Mouse (Mus musculus) embryonic facial prominence, embryonic 12.5 days (tissue): ENCODE measurements around the gene Eln. TPM values are rescaled to one million over a fixed set of nuclear protein-coding genes. Genes with fewer than 3 reads are reported as not detected.

Experiments
- ATAC-seq: fragments of 200-750 bp; cut with Nextera tagmentation; 2 replicates; pipeline ENCODE4 v1.8.0; 2017; ENCODE audit not compliant: insufficient number of reproducible peaks, insufficient read depth, low FRiP score, low TSS enrichment
- H3K27ac ChIP-seq: fragments of 300-500 bp; sonication (generic); 2 replicates; pipeline ENCODE4 v1.5.1; 2016; ENCODE audit warnings: mild to moderate bottlenecking
- H3K27me3 ChIP-seq: fragments of 300-500 bp; sonication (generic); 2 replicates; pipeline ENCODE4 v1.6.1; 2016; ENCODE audit warnings: mild to moderate bottlenecking, moderate library complexity
- H3K36me3 ChIP-seq: fragments of 300-500 bp; sonication (generic); 2 replicates; pipeline ENCODE4 v1.6.1; 2016; ENCODE audit warnings: mild to moderate bottlenecking
- H3K4me1 ChIP-seq: fragments of 300-500 bp; sonication (generic); 2 replicates; pipeline ENCODE4 v1.6.1; 2016
- H3K4me2 ChIP-seq: fragments of 300-500 bp; sonication (generic); replicated peaks from 2 replicates; pipeline ENCODE4 v1.6.1; 2016; ENCODE audit warnings: mild to moderate bottlenecking, moderate library complexity
- H3K4me3 ChIP-seq: fragments of 300-500 bp; sonication (generic); 2 replicates; pipeline ENCODE4 v1.5.1; 2016; ENCODE audit warnings: mild to moderate bottlenecking
- H3K9ac ChIP-seq: fragments of 300-500 bp; sonication (generic); 2 replicates; pipeline ENCODE4 v1.6.1; 2016; ENCODE audit warnings: mild to moderate bottlenecking, moderate library complexity
- H3K9me3 ChIP-seq: fragments of 300-500 bp; sonication (generic); 2 replicates; pipeline ENCODE4 v1.6.1; 2016; ENCODE audit warnings: mild to moderate bottlenecking, moderate library complexity
- WGBS: fragments of 180-500 bp; shearing (Covaris S2); methylation state at CpG from one replicate; pipeline ENCODE4 v1.1.7; 2016; 5-methylcytosine and 5-hydroxymethylcytosine counted together
- polyA plus RNA-seq: library from polyadenylated mRNA; unstranded; fragments of >200 nt; fragmentation: Nextera tagmentation; extraction: Ambion mirVana; gene quantifications from 2 replicates; pipeline ENCODE4 v1.2.1, GENCODE M21; 2016

Eln gene
- polyA plus RNA-seq, 1 experiment from 2014 or later: 35.4 TPM

GRCm38 (mm10) chr5:134765441-134765840 is 18.3 kb upstream of the Eln start:
- Histone ChIP-seq H3K36me3 (no peaks in the 10 kb centered on the region), H3K9ac (no peak overlapping the region), H3K4me3 (no peak overlapping the region), H3K27ac (no peak overlapping the region), H3K4me1 (no peaks in the 10 kb centered on the region), H3K27me3 (0 out of 2 replicates have a peak, but pooled peaks cover 3% of the 10 kb centered on the region), H3K9me3 (no peaks in the 10 kb centered on the region), H3K4me2 (no peak overlapping the region)
- 83% methylated on average over 16 of the region's 16 CpGs for WGBS
- no peak for ATAC-seq

- 82% methylated on average over 9 of the region's 9 CpGs for WGBS
- Histone ChIP-seq H3K27ac (no peak overlapping the region), H3K4me1 (no peaks in the 10 kb centered on the region), H3K36me3 (no peaks in the 10 kb centered on the region), H3K4me2 (no peak overlapping the region), H3K9me3 (no peaks in the 10 kb centered on the region), H3K4me3 (no peak overlapping the region), H3K27me3 (0 out of 2 replicates have a peak, but pooled peaks cover 3% of the 10 kb centered on the region), H3K9ac (no peak overlapping the region)
- no peak for ATAC-seq
These were observed 16.2 kb upstream of the Eln start for GRCm38 (mm10) chr5:134763326-134763725.

- H3K4me1 ChIP-seq: no peaks in the 10 kb centered on the region
- H3K9me3 ChIP-seq: no peaks in the 10 kb centered on the region
- H3K9ac ChIP-seq: no peak overlapping the region
- no peak overlapping the region for H3K4me2 ChIP-seq
- WGBS: 66% methylated on average over 18 of the region's 18 CpGs
- H3K27ac ChIP-seq: peak overlapping the region; percentile 69
- H3K27me3 ChIP-seq: 0 out of 2 replicates have a peak, but pooled peaks cover 3% of the 10 kb centered on the region
- no peaks in the 10 kb centered on the region for H3K36me3 ChIP-seq
- H3K4me3 ChIP-seq: no peak overlapping the region
- no peak for ATAC-seq
These were observed 14.4 kb upstream of the Eln start for GRCm38 (mm10) chr5:134761409-134762124.

GRCm38 (mm10) chr5:134756031-134756430 is 8.9 kb upstream of the Eln start:
- H3K27ac ChIP-seq: no peak overlapping the region

DNA sequence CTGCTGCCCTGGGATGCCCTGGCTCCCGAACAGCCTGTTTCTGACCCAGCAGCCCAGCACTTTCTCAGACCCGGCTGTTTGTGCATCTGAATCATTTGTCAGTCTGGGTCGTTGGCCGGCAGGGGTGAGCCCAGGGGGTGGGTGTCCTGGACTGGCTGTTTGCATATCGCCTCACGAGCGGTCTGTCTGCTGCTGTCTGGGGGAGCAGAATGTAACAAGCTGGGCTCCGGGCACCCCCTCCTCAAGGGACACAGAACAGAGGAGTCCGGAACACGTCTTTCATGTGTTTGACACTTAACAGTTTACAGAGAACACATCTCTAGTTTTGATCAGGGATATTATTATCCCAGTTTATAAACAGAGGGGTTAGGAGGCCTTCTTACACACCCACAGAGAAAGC is 7.0 kb upstream of the Eln start:
- Histone ChIP-seq H3K4me1 (peaks cover 5% of the 10 kb centered on the region; the same call in 1 of the 2 replicates), H3K4me2 (no peak overlapping the region), H3K27ac (no peak overlapping the region), H3K4me3 (no peak overlapping the region), H3K9ac (no peak overlapping the region), H3K9me3 (no peaks in the 10 kb centered on the region), H3K27me3 (no peaks in the 10 kb centered on the region), H3K36me3 (no peaks in the 10 kb centered on the region)
- ATAC-seq: no peak
- WGBS: 45% methylated on average over 10 of the region's 10 CpGs

More at GRCm38 (mm10) chr5:134756031-134756430, 8.9 kb upstream of the Eln start:
- Histone ChIP-seq H3K4me1 (no peaks in the 10 kb centered on the region), H3K4me2 (no peak overlapping the region), H3K36me3 (no peaks in the 10 kb centered on the region), H3K4me3 (no peak overlapping the region), H3K9me3 (no peaks in the 10 kb centered on the region), H3K9ac (no peak overlapping the region), H3K27me3 (no peaks in the 10 kb centered on the region)
- ATAC-seq: no peak
- 24% methylated on average over 13 of the region's 13 CpGs for WGBS

GRCm38 (mm10) chr5:134750469-134750868 is 3.3 kb upstream of the Eln start:
- Histone ChIP-seq H3K36me3 (no peaks in the 10 kb centered on the region), H3K27me3 (no peaks in the 10 kb centered on the region), H3K9ac (no peak overlapping the region), H3K4me2 (no peak overlapping the region), H3K27ac (peak overlapping the region; percentile 74), H3K4me1 (peaks cover 26% of the 10 kb centered on the region), H3K4me3 (no peak overlapping the region), H3K9me3 (no peaks in the 10 kb centered on the region)
- no peak for ATAC-seq
- WGBS: 61% methylated on average over 7 of the region's 7 CpGs

- 0 out of 2 replicates have a peak, but pooled peaks cover 7% of the 10 kb centered on the region for H3K27me3 ChIP-seq
These were observed 960 bp upstream of the Eln start for GRCm38 (mm10) chr5:134747947-134748618.

GRCm38 (mm10) chr5:134747512-134747893 is 380 bp upstream of the Eln start:
- 0 out of 2 replicates have a peak, but pooled peaks cover 7% of the 10 kb centered on the region for H3K27me3 ChIP-seq
- H3K36me3 ChIP-seq: no peaks in the 10 kb centered on the region
- peak; percentile 87 for ATAC-seq
- 5% methylated on average over 5 of the region's 11 CpGs for WGBS
- H3K9ac ChIP-seq: peak overlapping the region; percentile 67; the same call in 1 of the 2 replicates
- H3K27ac ChIP-seq: peak overlapping the region; percentile 38
- no peaks in the 10 kb centered on the region for H3K9me3 ChIP-seq
- H3K4me1 ChIP-seq: peaks cover 29% of the 10 kb centered on the region
- H3K4me3 ChIP-seq: peak overlapping the region; percentile 40
- peak overlapping the region; percentile 78 for H3K4me2 ChIP-seq

More at GRCm38 (mm10) chr5:134747947-134748618, 960 bp upstream of the Eln start:
- Histone ChIP-seq H3K9ac (no peak overlapping the region), H3K27ac (peak overlapping the region; percentile 38), H3K9me3 (no peaks in the 10 kb centered on the region), H3K4me2 (peak overlapping the region; percentile 78), H3K36me3 (no peaks in the 10 kb centered on the region), H3K4me3 (peak overlapping the region; percentile 40; the same call in 1 of the 2 replicates), H3K4me1 (peaks cover 26% of the 10 kb centered on the region)
- 42% methylated on average over 6 of the region's 6 CpGs for WGBS
- peak; percentile 8; the same call in 1 of the 2 replicates for ATAC-seq

DNA sequence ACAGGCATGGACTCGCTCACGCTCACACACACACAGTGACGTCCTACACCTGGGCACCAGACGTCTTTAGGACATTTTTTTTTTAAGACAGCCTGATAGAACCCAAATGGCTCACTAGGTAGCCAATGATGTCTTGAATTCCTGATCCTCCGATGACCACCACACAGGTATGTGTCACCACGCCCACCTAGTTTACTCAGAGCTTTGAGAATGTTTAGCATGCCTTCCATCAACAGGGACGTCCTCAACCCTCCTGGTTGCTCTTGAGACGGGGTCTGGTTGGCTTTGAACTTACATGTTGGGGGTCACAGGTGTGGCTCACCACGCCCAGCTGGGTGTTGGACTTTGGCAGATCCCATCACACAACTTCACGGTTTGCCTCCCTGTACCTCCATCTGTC is 922 bp downstream of the Eln start:
- Histone ChIP-seq H3K4me2 (peak overlapping the region; percentile 78), H3K27me3 (0 out of 2 replicates have a peak, but pooled peaks cover 7% of the 10 kb centered on the region), H3K4me1 (peaks cover 38% of the 10 kb centered on the region)

GRCm38 (mm10) chr5:134745801-134746200 is 1.3 kb downstream of the Eln start:
- H3K27me3 ChIP-seq: 0 out of 2 replicates have a peak, but pooled peaks cover 7% of the 10 kb centered on the region
- H3K4me1 ChIP-seq: peaks cover 40% of the 10 kb centered on the region
- no peaks in the 10 kb centered on the region for H3K36me3 ChIP-seq
- H3K27ac ChIP-seq: no peak overlapping the region
- H3K9ac ChIP-seq: no peak overlapping the region
- no peak for ATAC-seq
- no peaks in the 10 kb centered on the region for H3K9me3 ChIP-seq
- no peak overlapping the region for H3K4me2 ChIP-seq
- H3K4me3 ChIP-seq: no peak overlapping the region
- WGBS: 83% methylated on average over 3 of the region's 3 CpGs

More for the DNA sequence above, 922 bp downstream of the Eln start:
- no peak for ATAC-seq
- H3K9me3 ChIP-seq: no peaks in the 10 kb centered on the region
- no peaks in the 10 kb centered on the region for H3K36me3 ChIP-seq
- H3K4me3 ChIP-seq: peak overlapping the region; percentile 40; the same call in 1 of the 2 replicates
- WGBS: 76% methylated on average over 10 of the region's 10 CpGs
- H3K27ac ChIP-seq: no peak overlapping the region
- no peak overlapping the region for H3K9ac ChIP-seq

DNA sequence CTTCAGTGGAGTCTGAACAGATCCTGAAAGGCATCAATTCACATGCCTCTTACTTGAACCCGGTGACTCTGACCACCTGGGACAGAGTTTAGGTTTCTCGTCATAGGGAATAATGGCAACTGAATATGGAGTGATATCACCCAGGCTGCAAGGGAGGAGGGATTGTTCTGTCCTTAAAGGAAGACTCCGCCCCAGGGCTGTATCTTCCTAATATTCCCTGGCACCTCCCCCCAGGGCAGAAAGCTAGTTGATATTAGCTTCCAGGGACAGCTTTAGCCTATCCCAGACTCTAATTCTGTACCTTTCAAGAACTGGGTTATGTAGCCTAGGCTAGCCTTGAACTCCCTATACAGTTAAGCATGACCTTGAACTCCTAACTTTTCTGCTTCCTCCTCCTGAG is 2.1 kb downstream of the Eln start:
- WGBS: 81% methylated on average over 3 of the region's 3 CpGs
- H3K4me2 ChIP-seq: no peak overlapping the region
- H3K9me3 ChIP-seq: no peaks in the 10 kb centered on the region
- no peaks in the 10 kb centered on the region for H3K36me3 ChIP-seq
- H3K9ac ChIP-seq: no peak overlapping the region
- H3K4me1 ChIP-seq: peaks cover 44% of the 10 kb centered on the region
- H3K27ac ChIP-seq: no peak overlapping the region
- no peak overlapping the region for H3K4me3 ChIP-seq
- H3K27me3 ChIP-seq: 0 out of 2 replicates have a peak, but pooled peaks cover 7% of the 10 kb centered on the region
- ATAC-seq: no peak
